Mouse (Mus musculus): ENCODE measurements at regions not wholly inside any gene's neighbourhood (a gene's known extent, or its start where the extent isn't known, plus 50 kb on each side); places are given as distances from the start of the nearest gene placed in this dataset.
A peak's percentile ranks its signal among the peaks of the same experiment; 100 is the strongest.

- no peak for DNase-seq
These were observed 547.9 kb upstream of the Lrrc6 start for GRCm38 (mm10) chr15:67048621-67049020.

DNA sequence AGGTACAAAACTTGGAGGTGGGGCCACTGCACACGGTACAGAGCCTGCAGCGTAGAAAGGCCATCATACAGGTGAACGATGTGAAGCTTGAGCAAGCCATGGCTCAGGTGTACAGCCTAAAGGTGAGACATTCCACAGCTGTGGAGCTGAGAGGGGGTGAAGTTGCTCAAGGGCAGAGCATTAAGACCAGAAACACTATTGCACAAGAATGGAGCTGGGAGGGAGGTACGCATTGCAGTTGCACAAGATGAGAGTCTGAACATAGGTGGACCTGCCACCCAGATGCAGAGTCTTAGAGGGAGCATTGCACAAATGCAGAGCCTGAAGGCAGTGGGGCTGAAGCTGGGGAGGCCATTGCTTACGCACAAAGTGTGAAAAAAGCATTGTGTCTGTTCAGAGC lies 547.4 kb upstream of the Lrrc6 start:
- DNase-seq = no peak

DNA sequence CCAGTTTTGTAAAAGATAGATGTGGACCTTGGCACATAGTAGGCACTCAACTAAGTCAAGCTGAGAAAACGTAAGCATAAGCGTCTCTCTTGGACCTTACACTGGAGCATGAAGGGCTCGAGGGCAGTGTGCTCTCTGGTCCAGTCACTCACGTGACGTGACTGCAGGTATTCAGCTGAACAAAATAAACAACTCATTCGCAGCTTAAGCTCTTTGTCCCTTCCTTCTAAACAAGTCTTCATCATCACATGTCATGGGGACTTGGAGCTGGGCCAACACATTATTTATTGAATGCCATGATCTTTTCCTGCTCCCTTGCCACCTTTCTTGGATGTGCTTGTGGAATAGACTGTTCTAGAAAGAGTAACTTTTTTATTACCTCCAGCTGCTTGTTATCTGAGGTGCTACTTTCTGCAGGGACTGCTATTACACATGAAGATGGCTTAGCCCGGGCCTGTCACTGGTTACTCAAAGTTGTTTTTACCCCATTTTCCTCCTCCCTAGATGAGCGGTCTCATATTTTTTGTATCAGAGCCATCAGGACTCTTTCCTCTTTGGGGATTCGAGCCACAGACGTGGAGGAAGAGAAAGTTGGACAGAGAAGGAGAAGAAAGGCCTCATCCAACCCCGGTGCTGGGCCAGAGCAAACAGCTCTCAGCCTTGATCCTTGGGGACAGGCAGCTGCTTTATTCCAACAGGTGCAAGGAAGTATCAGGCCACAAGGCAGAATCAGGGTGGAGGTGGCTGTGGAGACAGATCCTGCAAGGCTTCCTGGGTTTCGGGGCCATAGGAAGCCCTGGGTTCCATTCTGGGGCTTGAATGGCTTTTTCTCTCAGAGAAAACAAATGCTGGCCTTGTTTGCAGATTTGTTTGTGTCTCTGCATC lies 545.5 kb upstream of the Lrrc6 start:
- no peak for DNase-seq

GRCm38 (mm10) chr15:67045329-67045728 lies 544.6 kb upstream of the Lrrc6 start:
- DNase-seq = no peak

- no peak for DNase-seq
These were observed 544.1 kb upstream of the Lrrc6 start for GRCm38 (mm10) chr15:67044806-67045205.

DNA sequence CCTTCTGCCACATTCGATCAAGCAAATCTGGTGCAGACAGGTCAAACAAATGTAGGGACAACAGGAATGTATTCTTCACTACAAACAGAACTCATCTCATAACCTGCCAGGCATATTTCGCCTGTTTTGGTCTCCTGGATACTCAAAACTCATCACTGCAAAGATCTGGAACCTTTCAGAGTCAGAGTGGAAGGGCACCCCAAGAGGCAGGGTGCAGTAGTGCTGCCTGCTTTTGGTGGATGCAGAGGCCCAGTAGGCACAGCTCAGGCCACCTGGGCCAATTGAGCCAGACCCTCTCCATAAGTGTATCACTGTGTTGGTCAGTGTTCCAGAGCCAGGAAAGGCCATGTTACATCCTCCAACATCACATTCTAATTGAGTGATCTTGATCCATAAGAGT lies 541.4 kb upstream of the Lrrc6 start:
- DNase-seq = no peak

- DNase-seq = no peak
These were observed 539.5 kb upstream of the Lrrc6 start for GRCm38 (mm10) chr15:67040229-67040628.

GRCm38 (mm10) chr15:67039421-67039907 lies 538.8 kb upstream of the Lrrc6 start:
- DNase-seq = no peak

DNA sequence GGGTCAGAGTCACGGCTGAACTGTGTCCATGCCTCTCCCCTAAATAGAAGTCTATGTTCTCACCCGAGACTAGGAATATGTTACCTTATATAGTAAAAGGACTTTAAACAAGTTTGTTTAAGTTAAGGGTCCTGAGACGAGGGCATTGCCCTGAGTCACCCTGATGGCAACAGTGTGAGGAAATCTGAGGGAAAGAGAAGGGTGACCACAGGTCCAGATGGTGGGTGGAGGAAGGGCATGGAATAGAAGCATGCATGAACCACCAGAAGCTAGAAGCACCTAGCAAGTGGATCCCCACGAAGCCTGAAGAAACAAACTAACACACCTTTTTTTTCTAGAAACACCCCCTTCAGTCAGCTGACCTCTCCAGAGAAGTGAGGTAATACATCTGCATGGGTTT lies 536.9 kb upstream of the Lrrc6 start:
- DNase-seq = no peak

DNA sequence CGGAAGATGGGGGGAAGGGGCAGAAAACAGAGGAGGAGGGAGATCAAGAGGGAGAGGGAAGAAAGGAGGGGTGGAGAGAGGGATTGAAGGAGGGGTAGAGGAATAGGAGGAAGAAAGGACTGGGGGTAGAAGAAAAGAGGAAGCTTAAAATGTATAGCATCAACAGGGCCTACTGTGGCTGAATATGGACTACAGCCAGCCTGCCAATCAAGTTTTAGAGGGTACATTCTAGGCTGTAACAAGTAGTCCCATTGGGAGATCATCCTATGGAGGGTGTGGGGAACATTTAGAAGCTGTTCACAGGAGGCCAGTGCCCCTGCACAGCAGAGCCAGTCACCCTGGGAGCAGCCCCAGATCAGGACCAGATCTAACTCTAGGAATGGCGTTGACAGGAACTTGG lies 535.6 kb upstream of the Lrrc6 start:
- no peak for DNase-seq

- no peak for DNase-seq
These were observed 533.2 kb upstream of the Lrrc6 start for GRCm38 (mm10) chr15:67033936-67034335.

DNA sequence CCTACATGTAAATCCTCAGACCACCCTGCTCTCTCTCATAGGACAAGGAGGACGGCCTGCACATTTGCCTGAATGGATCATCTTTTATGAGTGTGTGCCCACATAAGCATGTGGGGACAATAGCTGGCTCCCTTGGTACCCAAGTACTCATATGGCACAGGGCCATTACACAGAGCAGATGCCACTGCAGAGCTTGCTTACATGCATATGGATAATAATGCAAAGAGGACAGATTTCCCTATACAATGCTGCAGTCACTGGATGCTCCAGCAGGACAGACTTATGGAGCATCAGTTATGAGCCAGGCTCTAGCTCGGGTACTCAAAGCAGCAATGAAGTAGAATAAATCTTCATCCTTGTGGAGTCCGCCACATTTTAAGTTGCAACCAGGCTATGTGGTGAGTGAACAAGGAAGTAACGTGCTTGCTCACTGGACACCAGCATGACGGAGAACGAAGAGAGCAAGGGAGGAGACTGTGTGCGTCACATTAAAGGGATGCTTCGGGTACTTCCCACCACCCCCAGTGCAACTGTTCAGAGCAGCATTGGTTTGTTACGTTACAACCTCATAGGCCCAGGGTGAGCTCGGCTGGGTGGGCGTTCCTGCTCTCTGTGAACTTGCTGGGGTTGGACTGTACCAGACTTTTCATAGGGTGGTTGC lies 531.3 kb upstream of the Lrrc6 start:
- no peak for DNase-seq

DNA sequence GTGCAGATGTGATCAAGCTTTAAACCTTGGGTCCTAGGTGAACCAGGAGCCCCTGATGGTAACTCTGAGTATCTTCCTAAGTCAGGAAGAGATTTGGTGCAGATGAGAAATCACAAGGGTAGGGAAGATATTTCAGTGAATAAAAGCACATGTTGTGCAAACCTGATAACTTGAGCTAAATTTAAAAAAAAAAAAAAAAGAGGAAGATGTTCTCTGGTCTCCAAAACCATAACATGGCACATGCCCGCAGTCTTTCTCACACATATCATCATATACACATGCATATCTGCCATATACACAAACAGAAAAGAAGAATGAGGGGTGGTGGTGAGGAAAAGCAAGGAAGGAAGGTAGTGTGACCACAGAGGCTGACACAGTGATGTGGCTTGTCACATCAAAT lies 530.3 kb upstream of the Lrrc6 start:
- DNase-seq = no peak

- DNase-seq = peak; percentile 57
These were observed 527.5 kb upstream of the Lrrc6 start for GRCm38 (mm10) chr15:67028161-67028560.

DNA sequence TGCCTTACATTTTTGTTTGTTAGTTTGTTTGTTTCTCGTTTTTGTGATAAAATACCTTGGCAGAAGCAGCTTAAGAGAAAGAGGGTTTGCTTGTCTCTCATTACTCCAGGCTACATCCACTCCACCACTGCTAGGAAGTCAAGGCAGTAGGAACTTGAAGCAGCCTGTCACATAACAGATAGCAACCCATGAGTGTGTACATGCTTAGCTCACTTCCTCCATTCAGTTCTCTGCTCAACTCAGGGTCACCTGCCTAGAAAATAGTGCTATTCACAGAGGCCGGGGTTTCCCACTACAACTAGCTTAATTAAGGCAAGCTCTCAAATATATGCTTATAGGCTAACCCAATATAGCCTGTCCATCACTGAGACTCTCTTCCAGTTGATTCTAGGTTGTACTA lies 527.0 kb upstream of the Lrrc6 start:
- DNase-seq = no peak

- no peak for DNase-seq
These were observed 525.0 kb upstream of the Lrrc6 start for GRCm38 (mm10) chr15:67025746-67026145.

DNA sequence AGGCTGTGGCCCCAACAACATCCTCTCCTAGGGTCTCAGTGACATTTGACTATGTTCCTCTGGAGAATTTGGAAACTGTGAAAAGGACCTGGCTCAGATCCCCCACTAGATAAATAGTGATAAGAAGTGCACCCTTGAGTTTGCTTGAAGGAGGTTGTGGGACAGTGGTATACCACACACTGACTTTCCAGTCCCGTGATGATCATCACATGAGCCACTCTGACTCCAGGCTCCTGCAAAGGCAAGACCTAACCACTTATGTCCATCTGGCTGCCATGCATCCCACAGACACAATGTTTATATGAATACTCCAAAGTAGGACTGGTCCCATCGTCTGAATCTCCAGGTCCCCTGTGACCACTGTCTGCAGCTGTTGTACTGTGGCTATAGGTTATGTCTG lies 523.7 kb upstream of the Lrrc6 start:
- DNase-seq = no peak

- DNase-seq = no peak
These were observed 522.4 kb upstream of the Lrrc6 start for GRCm38 (mm10) chr15:67023081-67023480.

- no peak for DNase-seq
These were observed 520.7 kb upstream of the Lrrc6 start for GRCm38 (mm10) chr15:67021391-67021790.

DNA sequence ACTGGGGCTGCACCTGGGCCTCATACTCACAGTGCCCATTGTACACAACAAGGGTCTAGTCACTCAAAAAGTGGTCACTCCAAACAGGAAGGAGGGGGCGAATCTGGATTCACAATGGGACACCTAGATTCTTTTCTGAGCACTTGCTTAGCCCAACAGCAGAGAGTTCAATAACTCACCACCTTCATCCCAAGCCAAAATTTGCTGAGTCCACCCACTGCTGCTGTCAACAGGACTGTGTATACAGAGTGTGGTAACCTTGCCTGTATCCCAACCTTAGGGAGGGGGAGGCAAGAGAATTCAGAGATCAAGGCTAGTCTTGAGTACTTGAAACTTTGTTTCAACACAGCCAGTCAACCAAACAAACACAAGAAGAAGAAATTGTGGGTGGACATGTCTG lies 519.2 kb upstream of the Lrrc6 start:
- DNase-seq = no peak

DNA sequence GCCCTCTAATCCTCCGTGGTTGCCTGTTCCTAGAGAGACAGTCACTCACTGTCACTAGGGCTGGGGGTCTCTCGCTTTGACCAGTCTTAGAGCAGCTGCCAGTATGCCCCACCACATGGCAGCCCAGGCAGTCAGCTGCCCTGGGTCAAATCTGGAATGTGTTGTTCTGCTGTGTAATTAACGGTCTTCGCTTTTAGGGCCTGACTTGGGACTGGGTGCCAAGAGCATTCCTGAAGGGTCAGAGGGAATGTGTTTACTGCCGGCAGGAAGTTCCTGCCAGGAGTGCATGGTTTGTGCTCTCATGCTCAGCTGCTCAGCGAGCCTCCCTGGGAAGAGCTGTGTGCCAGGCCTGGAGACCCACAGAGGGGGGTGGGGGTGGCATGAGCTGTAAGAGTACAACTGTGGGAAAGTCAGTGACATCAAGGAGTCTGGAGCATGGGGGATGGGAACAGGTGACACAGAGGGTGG lies 518.5 kb upstream of the Lrrc6 start:
- no peak for DNase-seq

All from cerebellum, adult 11 months (tissue).